Mouse (Mus musculus): ENCODE data around the gene Ipo7.
"Not testable (repeated sequence)": the region's sequence is repeated elsewhere in the genome, so short reads cannot be mapped to it uniquely, and the experiment has no call there.

Ipo7 gene

DNA sequence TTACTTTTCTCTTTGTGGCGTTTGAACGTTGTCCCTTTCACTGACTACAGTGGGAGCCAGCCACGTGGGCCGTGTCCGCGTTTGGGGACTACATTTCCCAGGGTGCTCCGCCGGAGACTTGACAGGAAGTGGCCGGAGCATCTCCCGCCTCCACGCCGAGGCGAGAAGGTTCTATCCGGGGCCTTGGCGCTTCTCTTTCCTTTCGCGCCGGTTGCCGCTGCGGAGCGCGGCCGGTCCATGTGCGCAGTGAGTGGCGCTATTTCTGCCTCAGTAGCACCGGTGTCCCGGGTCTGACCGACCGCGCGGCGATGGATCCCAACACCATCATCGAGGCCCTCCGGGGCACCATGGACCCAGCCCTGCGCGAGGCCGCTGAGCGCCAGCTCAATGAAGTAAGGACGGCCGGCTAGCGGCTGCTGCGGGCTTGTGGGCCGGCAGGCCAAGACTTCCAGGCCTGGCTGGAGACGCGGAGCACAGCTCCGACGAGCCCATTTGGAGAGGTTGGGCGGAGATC is at the start of gene Ipo7:
Gene Ipo7, plus strand, starts transcription at position 158 of the 514 bp plus-strand sequence.
- peak; percentile 98 for DNase-seq

DNA sequence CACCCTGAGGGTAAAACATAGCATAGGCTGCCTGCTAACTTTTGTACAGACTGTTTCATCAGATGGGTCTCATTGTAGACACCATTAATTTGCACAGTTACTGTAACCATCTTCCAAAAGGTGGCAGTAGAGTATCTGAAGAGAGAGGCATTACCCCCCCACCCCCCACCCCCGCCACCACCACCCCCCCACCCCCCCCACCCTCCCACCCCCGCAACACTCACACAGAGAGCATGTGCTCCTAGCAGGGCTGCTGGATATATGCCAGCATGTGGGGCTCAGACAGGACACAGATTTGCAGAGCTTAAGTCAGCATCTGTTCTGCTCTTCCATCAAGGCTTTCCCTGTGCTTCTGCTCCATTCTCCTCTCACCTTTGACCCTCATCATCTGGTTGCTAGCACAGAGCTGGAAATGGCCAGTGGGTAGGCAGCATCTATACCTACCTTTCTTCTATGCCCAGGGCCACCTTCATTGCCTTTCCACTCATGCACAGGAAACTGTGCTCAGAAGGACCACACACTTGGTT is 49.1 kb upstream of the Ipo7 start:
- DNase-seq = peak; percentile 52

DNA sequence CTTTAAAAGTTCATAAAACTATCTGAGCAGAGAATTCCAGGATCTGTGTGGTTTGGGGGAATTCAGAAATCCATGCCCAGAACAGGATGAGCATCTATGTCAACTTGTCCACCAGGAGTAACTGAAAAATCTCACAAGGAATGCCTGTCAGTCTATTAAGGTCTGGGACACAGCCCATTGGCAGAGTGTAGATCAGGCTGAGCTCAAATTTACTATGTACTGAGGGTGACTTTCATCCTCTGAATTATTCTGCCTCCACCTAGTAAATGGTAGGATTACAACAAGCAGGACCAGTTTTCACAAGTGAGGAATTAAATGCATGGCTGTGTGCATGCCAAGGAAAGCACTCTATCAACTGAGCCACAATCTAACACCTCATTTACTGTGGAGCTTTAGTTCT is 48.5 kb upstream of the Ipo7 start:
- no peak for DNase-seq

DNA sequence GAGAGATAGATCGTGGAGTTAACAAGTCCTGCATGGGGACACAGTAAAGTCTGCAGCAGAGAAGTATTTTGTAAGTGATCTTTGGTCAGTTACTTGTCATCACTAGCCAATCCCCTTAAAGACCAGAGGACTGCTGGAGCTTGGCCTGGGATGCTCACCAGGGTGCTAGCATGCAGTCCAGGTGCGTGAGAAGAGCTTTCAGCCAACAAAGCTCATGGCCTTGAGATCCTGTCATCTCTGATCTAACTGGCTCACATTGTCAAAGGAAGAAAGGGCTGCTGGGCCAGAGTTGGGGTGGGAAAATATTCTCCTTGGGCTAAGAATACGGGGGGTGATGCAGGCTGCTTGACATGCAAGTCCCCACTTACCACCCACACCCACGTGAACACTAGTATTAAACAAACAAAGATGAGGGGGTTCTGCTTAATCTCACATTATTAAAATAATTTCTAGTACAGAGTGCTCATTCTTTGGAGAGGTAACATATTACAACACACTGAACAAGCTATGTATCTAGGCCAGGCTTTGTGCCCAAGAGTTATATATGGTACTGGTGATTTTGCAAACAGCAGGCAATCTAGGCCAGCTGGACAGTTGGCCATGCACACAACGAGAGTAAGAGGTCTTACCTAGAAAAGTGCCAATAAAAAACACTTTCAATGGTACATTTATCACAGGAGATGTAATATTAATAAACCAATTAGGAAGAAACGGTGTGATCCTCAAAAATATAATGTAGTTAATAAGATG is 41.9 kb upstream of the Ipo7 start:
- DNase-seq = no peak

DNA sequence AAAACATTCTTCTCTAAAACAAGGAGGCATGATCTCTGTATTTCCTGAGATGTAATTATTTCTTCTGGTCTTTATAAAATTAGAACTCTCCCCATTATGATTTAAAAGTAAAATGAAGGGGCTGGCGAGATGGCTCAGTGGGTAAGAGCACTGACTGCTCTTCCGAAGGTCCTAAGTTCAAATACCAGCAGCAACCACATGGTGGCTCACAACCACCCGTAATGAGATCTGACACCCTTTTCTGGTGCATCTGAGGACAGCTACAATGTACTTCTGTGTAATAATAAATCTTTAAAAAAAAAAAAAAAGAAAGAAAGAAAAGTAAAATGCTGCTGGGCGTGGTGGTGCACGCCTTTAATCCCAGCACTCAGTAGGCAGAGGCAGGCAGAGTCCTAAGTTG is 40.9 kb upstream of the Ipo7 start:
- DNase-seq = peak; percentile 56

DNA sequence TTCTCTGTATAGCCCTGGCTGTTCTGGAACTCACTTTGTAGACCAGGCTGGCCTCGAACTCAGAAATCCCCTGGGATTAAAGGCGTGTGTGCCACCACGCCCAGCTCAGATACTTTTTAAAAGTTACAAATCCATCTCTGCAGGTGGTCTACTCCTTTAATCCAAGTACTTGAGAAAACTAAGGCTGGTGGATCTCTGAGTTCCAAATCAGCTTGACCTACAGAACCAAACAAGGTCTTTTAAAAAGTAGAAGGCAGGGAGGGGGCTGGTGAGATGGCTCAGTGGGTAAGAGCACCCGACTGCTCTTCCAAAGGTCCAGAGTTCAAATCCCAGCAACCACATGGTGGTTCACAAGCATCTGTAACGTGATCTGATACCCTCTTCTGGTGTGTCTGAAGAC is 33.5 kb upstream of the Ipo7 start:
- not testable (repeated sequence) for DNase-seq

DNA sequence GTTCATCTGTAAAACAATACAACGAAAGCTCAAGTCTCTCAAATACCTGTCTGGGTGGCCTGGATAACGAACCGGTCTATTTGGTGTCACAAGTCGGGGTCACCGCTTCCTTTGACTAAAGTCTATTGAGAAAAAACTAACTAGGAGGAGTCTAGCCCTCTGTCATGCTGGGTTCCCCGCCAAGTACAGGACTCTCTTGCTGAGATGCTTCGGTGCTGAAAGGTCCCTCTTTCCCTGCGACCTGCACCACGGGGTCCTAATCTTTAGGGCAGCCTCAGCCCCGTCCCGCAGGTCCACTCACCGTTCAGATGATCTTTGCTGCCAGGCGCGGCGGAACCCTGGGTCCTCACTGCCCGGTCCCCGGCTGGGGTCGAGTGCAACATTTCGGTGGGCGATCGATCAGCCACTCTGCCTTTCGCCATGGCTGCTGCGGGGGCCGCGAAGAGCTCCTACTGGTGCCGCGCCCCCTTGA is 32.4 kb upstream of the Ipo7 start:
- peak; percentile 30 for DNase-seq

DNA sequence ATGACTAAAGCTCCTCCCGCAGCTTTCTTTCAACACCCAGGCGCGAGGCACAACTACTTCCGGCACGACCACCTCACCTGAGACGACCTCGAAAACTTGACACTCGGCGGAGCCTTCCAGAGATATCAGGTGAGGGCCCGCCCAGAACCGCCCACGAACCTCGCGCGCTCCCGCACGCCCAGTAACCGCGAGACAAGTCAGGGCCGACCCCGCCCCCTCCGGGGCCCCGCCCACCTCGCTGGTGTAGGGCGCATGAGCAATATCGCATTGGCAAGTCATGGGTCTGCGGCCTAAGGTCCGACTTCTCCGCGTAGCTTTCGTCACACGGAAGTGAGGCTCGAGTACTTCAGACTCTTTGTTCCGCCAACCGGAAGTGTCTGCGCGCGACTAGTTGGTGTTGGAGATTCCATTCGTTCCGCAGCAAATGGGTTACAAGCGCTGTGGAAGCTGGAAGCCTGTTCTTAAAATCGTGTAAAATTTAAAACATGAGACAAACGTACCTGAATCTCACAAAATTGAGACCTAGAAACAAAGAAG is 31.9 kb upstream of the Ipo7 start:
- peak; percentile 100 for DNase-seq

DNA sequence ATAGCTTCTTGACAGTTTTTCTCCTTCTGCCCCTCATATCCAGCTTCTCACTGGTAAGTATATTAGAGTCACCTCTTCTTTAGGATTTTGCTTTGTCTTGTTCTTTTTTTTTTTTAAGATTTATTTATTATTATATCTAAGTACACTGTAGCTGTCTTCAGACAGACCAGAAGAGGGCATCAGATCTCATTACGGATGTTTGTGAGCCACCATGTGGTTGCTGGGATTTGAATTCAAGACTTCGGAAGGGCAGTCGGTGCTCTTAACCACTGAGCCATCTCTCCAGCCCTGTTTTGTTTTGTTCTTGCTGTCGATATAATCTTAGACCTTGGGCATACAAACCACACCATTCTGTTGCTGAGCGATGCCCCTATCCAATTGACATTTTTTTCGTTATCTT is 31.3 kb upstream of the Ipo7 start, which contains the start of gene Tmem41b:
Gene Tmem41b, minus strand, starts transcription at position 155 of the 400 bp plus-strand sequence.
- DNase-seq = peak; percentile 54

DNA sequence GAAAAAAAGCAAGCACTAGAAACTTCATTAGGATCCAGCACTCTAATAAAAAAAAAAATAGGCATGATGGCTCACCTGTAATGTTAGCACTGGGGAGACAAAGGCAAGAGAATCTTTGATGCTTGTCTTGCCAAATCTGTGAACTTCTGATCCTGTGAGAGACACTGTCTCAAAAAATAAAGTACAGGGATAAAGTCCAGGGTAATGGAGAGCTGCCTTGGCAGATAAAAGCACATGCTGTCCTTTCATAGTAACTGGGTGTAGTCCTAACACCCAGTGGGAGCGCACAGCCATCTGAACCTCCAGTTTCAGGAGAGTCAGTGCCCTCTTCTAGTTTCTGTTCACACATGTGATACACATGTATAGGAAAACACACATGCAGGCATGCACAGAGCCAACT is 26.8 kb upstream of the Ipo7 start:
- no peak for DNase-seq

DNA sequence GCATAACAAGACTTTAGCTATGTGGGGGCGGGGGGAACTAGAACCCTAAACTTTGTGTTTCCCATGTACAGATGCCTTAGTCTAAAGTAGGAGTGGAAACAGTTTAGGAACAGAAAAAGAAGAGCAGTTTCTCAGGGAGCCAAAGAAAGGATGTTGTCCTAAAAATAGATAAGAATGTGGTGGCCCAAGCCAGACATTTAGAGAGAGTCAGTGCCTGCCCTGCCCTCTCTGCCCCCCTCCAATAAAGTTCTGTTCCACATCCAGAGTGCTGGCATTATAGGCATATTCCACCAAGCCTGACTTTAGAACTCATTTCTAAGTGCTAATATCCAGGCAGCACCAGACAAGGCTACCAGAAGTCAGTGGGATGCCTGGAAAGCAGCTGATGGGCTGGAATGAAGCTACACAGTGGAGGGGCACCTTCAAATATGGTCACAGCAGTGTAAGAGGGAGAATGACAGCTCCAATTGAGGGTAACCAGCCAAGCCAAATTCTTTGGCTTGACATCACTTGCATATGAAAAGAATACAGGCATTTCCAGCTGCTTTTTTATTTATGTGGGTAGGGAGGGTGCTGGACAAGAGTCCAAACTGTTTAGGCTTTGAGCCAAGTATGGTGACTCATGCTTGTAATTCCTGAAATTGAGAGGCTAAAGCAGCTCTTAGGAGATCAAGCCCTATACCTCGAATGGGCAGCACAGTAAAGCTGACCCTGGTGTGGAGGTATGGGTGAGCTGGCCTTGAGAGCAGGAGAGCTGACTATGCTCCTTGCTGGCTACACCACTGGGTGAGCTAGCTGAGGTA is 24.7 kb upstream of the Ipo7 start:
- DNase-seq = peak; percentile 84

DNA sequence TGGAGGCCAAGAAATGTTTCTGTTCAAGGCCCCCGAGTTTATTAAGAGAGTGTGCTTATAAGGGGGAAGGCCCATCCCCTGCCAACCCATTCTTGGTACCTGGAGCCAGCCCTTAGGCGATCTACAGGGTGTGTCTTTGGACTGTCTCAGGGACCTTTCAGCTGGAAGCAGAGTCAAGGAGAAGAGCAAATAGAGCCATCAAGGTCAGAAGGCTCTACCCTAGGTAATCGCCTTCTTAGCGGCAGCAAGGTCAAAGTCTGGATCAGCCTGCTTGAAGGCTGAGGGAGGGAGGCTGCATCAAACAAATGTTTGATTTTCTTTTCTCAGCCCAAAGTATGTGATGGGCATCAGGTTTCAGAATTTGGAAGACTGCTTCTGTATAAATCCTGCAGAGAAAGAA is 19.7 kb upstream of the Ipo7 start:
- no peak for DNase-seq

DNA sequence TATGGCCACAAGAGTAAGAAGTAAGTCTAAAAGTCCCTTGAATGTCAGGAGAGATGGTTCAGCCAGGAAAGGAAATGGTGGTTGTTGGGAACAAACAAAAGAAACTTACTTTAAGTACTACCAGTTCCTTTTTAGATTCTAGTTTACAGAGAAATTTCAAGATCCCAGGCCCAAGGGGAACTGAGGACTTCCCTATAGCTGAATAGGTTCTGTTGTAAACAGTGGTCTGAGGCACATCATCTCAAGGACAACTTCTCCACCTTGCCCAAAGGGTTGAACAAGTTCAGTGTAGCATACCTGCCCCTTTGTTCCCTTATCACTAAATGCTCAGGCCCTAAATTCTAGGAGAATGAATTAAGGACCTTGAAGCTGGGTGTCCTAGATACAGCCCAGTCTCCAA is 16.0 kb upstream of the Ipo7 start:
- no peak for DNase-seq

DNA sequence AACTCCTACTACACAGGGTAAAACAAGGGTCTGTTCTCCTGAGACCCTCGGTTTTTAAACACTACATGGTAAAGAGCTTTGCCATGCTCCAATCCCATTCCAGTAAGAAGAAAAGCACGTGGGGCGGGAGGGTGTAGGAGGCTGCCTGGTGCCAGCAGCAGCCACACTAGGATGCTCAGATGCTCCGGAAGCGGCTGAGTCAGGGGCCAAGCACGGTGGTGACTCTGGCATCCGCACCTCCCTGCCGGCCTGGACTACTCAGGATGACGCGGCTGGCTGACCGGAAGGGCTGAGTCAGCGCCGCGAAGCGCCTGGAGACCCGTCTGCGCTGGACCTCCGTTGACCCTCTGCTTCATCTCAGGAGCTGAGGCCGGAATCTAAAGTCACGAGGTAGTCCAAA is 15.1 kb upstream of the Ipo7 start:
- peak; percentile 53 for DNase-seq

DNA sequence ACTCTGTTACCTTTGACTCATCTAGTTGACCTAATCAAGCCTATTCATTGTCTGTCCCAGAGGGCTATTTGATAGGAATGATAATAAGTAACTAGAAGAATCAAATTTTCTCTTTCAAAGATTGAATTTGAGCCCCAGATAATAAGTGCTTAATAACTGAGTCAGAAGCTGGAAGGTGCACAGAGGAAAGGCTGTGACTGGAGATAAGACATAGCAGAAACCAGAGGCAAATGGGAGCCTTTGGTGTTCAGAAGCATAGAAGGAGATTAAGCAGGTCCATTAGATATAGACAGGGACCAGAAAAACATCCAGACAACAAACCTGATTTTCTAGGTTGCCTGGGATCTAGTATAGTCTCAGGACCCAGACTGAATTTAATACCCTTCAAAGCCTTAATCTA is 12.1 kb upstream of the Ipo7 start:
- DNase-seq = no peak

DNA sequence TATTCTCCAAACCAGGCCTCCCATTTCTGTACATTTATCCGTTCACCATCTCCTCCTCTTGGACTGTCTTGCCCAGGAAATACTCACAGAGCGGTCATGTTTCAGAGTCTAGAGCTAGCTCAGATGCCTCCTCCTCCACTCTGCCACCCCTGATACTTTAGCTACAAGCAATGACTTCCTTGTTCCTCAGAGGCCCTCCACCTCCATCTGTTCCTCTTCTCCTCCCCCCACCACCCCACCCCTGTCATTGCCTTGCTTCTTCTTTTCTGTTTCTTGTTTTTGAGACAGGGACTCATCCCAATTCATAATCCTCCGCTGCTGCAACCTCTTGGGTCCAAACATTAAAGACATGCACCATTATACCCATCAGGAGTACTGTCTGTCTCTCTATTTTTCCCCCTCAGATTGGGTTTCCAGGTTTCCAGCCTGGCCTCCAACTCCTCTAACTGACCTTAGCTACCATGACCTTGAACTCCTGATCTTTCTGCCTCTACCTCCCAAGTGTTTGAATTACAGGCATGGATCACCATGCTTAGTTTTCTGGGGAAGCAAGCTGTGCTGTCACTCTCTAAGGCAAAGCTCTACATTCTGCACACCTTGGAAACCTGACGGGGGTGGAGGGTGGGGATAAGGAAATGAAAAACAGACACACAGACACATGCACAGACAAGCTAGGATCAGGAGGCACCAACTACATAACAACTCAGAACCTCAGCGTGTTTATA is 11.4 kb upstream of the Ipo7 start:
- DNase-seq = no peak

DNA sequence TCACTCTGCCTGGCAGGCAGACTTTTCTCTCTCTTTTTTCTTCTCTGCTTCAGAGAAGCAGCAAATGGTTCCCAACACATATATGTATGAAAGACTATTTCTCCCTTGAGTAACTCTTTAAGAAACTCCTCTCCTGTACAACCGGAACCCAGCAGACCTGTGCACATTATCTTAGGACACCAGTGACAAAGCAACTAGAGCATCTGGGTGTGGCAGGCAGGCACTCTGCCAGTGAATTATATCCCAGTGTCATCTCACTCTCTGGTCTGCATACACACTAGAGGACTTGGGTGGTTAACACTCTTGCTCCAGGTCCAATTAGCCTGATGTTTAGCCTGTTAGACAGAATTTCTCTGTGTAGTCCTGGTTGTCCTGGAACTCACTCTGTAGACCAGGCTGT is 9.6 kb upstream of the Ipo7 start:
- DNase-seq = no peak

DNA sequence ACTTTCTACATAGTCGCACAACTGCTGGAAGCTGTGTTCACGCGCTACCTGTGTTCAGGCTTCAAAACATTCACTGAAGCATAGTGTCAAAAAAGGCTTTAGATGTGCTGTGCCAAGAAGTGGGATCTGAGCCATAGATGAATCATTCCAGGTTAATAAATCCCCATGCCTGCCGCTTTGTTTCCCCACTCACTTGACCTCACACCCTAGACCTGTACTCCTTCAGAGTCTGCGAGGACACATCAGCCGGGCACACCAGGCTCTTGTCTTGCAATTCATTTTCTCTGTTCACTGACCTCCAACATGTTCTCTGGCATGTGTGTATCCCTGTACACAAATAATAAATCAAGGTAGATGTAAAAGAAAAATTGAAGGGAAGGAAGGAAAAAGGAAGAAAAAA is 9.0 kb upstream of the Ipo7 start:
- DNase-seq = no peak

DNA sequence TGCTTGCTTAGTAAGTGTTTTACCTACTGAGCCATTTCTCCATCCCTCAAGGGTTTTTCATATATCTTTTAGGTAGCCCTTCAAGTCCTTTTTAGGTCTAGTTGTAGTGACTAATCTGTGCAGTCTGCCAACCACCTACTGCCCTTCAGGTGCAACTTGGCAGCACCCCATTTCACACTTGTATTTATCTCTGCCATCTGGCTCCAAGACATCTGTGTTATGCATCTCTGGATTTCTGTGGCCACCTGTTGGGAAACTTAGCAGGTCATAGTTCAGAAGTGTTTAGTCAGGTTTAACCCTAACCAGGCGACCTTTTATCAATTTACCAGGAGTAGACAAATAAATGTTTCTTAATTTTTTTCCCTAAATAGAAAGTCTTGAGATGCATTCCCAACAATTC is 6.7 kb upstream of the Ipo7 start:
- DNase-seq = no peak

DNA sequence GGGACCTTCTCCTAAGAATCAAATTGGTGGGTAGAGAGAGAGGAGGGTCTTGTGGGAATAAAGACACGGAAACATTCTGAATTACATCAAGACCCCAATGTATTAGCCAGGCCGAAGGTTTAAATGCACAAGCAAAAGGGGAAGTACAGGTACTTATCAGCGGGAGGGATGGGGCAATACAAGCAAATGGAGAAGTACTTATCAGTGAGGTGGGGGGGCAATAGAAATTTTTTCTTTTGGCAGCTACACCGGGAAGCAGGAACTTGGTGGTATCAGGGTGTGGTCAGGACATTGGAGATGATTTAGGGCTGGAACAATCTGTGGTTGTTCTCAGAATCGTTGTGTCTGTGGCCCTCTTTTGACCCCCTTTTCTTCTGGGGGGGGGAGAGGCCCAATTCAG is 3.8 kb upstream of the Ipo7 start:
- no peak for DNase-seq

DNA sequence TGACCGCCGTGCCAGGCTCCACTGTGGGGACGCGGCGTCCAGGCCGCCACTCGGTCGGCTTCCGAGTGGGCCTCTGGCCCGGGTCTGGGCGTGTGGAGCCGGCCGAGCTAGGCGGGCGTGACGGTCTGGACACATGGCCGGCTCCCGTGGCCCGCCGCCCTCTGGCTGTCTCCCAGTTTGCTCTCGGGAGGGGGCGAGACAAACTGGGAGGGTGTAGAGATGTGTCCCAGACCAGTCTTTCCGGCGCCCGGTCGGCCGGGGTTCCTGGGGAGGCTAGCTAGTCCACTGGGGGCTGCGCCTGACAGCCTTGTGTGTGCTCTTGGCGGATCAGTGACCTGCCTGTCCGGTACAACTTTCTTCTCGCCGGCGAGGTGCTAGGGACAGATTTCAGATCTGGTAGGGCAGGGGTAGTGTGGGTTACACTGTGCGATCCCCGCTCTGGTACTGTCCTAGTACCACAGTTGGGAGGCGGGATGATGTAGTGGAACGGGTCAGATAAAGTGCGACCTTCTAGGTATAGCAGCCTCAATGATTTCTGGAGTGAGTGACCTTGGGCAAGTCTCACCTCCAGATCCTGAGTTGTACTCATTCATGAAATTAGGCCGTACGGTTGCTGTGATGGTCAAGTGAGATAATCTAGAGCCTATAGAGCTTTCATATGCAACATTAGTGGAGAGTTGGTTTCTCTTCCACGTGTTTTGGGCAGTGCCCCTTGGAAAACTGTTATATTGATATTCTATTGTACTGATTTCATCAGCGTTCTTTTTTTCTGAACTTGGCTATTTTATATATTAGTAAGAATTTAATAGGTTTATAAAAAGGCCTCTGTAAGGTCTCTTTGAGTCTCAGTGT is 783 bp downstream of the Ipo7 start:
- DNase-seq = peak; percentile 61

DNA sequence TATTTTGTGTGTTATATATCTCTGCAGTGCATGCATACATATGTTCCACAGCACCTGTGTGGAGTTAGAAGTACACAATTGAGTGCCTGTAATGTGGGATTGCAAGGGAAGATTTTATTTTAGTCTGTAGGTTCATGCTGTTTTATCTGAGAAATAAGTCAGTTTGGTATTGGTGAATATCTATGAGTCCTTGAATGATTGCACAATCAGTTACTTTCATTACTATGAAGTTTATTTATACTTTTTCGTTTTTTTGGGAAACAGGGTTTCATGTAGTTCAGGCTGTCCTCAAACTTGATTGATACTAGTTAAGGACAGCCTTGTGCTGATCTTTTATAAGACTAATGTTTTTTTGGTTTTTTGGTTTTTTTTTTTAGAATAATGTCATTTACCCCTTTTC is 5.5 kb downstream of the Ipo7 start:
- DNase-seq = no peak

All from lung, postnatal 36 days (tissue).